Mouse (Mus musculus): ENCODE data around the gene Snx32. TPM values are rescaled to one million over a fixed set of nuclear protein-coding genes. Genes with fewer than 3 reads are reported as not detected.

Snx32 gene
- 1 to 10 TPM; 7.8 to 7.9 TPM for total RNA-seq (2021)

- DNase-seq = peak; percentile 97
Observed at GRCm38 (mm10) chr19:5510031-5511026, at the start of gene Snx32. Snx32 (minus strand) TSS chr19:5510538.

- no peak for DNase-seq
Observed at GRCm38 (mm10) chr19:5559631-5560456, 49.5 kb upstream of the Snx32 start.

GRCm38 (mm10) chr19:5559229-5559628 is 48.9 kb upstream of the Snx32 start:
- DNase-seq = no peak

- DNase-seq = no peak
Observed at GRCm38 (mm10) chr19:5558770-5559169, 48.4 kb upstream of the Snx32 start.

GRCm38 (mm10) chr19:5558169-5558568 is 47.8 kb upstream of the Snx32 start:
- DNase-seq = no peak

- no peak for DNase-seq
Observed at GRCm38 (mm10) chr19:5554212-5554611, 43.9 kb upstream of the Snx32 start.

GRCm38 (mm10) chr19:5553802-5554201 is 43.5 kb upstream of the Snx32 start:
- DNase-seq = no peak

- DNase-seq = no peak
Observed at GRCm38 (mm10) chr19:5547471-5548056, 37.2 kb upstream of the Snx32 start.

GRCm38 (mm10) chr19:5544031-5544430 is 33.7 kb upstream of the Snx32 start:
- no peak for DNase-seq

GRCm38 (mm10) chr19:5543362-5543761 is 33.0 kb upstream of the Snx32 start:
- DNase-seq = no peak

- DNase-seq = no peak
Observed at GRCm38 (mm10) chr19:5538786-5539185, 28.4 kb upstream of the Snx32 start.

- DNase-seq = no peak
Observed at GRCm38 (mm10) chr19:5532520-5532919, 22.2 kb upstream of the Snx32 start.

- DNase-seq = no peak
Observed at GRCm38 (mm10) chr19:5530138-5530524, 19.8 kb upstream of the Snx32 start.

- peak; percentile 99 for DNase-seq
Observed at GRCm38 (mm10) chr19:5529325-5530137, 19.2 kb upstream of the Snx32 start.

GRCm38 (mm10) chr19:5525204-5525603 is 14.9 kb upstream of the Snx32 start:
- no peak for DNase-seq

- DNase-seq = no peak
Observed at GRCm38 (mm10) chr19:5518721-5519120, 8.4 kb upstream of the Snx32 start.

GRCm38 (mm10) chr19:5516906-5517505 is 6.7 kb upstream of the Snx32 start:
- DNase-seq = no peak

GRCm38 (mm10) chr19:5515840-5516777 is 5.8 kb upstream of the Snx32 start:
- no peak for DNase-seq

- no peak for DNase-seq
Observed at GRCm38 (mm10) chr19:5513005-5513349, 2.6 kb upstream of the Snx32 start.
